Mouse (Mus musculus) hindlimb bud, embryonic 11.5 days (tissue): ENCODE data around the gene Ctnnbip1.

Source experiments
- DNase-seq: peaks from one replicate; pipeline ENCODE4 v3.0.0-alpha.2; 2012; ENCODE audit warnings: low read depth, low spot score; ENCODE audit errors: extremely low spot score

The Ctnnbip1 gene

DNA sequence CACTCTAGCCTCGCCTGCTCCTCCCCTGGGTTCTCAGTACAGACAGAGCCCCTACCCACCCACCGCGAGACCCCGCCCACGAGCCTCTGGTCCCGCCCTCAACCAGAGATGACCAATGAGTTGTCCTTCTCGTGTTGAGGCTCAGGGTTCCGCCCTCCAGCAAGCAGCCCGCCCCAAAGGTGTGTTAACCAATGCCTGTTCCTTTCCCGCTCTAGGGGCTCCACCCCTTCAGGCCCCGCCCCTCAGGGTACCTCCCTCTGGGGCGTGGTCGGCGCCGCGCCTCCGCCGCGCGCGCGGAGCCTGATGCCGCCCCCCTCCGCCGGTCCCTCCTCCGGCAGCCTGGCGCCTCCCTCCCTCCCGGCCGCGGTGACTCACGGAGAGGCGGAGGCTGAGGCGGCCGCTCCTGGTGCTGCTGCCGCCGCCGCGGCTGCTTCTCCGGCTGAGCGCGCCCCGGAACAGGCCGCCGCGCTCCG lies at the start of gene Ctnnbip1:
Gene Ctnnbip1, plus strand, starts transcription at position 369 of the 473 bp plus-strand sequence.
- peak; percentile 82 for DNase-seq

GRCm38 (mm10) chr4:149469557-149469956 lies 48.5 kb upstream of the Ctnnbip1 start:
- DNase-seq, result no peak

DNA sequence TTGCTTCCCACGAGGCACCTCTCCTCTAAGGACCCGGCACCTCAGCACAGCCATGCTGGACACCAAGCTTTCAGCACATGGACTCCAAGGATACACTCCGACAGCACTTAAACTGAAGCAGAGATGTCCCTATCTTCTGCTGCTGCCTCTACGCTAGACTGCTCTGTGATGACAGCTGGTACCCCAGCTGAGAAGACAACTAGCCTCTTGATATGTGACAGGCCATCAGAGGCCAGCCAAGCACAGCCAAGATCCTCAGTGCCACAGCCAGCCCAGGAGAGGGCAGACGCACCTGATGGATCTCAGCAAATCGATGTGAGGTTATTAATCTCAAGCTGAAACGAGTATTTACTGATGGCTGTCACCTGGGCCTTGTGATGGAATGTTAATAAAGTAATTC lies 42.9 kb upstream of the Ctnnbip1 start:
- no peak for DNase-seq

DNA sequence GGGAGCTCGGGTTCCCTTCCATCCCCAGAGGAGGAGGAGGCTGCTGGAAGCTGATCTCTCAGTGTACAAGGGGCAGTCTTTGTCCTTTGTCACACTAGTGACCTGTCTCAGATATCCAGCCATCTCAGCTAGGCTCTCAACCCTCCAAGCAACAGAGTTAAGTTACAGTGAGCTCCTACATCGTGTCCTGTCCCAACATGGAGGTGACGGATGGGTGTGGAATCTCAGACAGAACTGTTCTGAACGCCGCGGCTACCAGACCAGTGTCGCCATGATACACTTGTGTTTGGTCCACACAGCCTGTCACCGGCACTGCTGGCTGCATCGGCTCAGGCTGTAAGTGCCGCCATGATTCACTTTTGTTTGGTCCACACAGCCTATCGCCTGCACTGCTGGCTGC lies 41.0 kb upstream of the Ctnnbip1 start, which contains the start of gene Tmem274:
Gene Tmem274, plus strand, starts transcription at position 301 of the 400 bp plus-strand sequence.
- DNase-seq, result no peak

- no peak for DNase-seq
These were observed 33.5 kb upstream of the Ctnnbip1 start for GRCm38 (mm10) chr4:149484566-149484965.

DNA sequence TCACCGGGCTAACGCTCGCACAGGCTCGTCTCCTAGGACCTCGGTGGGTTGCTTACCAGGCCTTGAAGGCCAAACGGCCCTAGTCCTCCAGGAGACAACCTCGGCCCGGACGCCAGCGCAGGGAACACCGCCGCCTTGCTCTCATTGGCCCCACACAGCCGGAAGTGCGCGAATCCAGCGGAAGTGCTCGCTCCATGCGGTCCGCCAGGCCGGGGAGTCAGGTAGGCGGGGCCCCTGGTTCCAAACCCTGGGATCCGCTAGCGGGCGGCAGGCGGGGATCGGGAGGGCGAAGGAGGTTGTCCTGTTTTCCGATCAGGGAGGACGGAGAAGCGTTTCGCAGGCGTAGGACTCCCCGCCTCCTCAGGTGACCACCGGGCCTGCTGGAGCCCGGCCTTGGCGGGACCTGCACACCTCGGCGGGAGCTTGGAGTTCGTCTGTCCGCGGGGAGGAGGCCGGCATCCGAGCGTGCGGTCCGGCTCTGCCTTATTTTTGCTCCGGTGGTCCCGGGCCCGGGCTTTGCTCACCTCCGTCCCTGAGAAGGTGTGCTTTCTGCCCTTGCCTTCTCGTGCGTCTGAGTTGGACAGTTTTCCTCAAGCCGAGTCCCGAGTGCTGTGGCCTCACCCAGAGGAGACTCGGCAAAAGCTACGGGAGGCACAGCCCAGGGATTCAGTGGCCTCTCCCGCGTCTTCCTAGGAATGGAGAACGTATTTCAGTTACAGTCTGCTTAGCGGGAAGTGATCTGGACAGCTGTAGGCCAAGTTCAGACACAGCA lies 32.8 kb upstream of the Ctnnbip1 start, which contains the start of the genes Nmnat1 and Lzic:
Gene Nmnat1, minus strand, starts transcription at position 150 of the 772 bp plus-strand sequence.
Gene Lzic, plus strand, starts transcription at position 177 of the 772 bp plus-strand sequence.
- DNase-seq, result peak; percentile 79

DNA sequence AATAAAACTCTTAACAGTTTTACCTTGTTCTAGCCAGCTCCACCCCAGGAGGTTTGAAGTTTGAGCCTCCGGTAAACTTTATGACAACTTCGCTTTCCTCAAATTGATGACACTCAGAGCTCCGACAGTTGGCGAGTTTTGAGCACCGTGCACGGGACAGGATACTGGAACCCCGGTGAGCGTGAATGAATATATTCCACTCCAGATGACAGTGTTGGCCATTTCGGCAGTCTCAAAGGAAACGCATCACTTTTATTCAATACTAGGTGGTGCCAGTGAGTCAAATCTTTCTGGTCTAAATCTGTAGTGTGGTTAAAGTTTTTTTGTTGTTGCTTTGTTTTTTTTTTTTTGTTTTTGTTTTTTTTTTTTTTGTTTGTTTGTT lies 32.2 kb upstream of the Ctnnbip1 start:
- no peak for DNase-seq

DNA sequence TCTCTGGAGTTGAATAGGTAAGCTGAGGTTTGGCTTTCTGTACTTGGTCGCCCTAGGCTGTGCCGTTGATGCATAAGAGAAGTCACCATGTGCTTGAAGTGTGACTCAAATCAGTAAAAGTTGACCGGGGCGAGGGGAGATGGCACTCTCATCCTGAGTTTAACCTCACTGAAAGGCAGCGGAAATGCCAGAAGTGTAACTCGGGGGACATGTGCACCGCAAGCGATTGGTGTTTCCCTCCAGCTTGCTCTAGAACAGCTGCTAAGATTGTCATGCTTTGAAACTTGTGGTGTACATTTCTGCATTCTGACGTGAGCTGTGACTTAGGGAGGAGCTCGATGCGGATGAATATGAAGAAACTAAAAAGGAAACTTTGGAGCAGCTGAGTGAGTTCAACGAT lies 30.3 kb upstream of the Ctnnbip1 start:
- no peak for DNase-seq

GRCm38 (mm10) chr4:149489415-149490240 lies 28.4 kb upstream of the Ctnnbip1 start:
- no peak for DNase-seq

DNA sequence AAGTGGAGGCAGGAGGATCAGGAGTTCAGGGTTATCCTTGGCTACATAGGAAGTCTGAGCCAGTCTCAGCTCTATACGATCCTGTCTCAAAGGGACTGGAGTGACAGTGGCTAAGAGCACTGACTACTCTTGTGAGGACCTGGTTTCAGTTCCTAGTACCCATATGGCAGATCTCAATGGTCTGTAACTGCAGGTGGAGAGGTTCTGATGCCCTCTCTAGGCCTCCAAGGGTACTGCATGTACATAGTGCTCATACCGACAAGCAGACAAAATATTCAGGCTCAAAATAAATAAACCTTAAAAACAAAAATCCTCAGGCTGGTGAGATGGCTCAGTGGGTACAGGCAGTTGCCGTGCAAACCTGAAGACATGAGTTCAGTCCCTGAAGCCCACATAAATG lies 26.9 kb upstream of the Ctnnbip1 start:
- DNase-seq, result no peak

- DNase-seq, result no peak
These were observed 21.4 kb upstream of the Ctnnbip1 start for GRCm38 (mm10) chr4:149496612-149497011.

- DNase-seq, result no peak
These were observed 19.1 kb upstream of the Ctnnbip1 start for GRCm38 (mm10) chr4:149498901-149499300.

GRCm38 (mm10) chr4:149499790-149500189 lies 18.2 kb upstream of the Ctnnbip1 start:
- no peak for DNase-seq

- DNase-seq, result no peak
These were observed 13.7 kb upstream of the Ctnnbip1 start for GRCm38 (mm10) chr4:149504363-149504762.

GRCm38 (mm10) chr4:149504858-149505257 lies 13.2 kb upstream of the Ctnnbip1 start:
- DNase-seq, result no peak

DNA sequence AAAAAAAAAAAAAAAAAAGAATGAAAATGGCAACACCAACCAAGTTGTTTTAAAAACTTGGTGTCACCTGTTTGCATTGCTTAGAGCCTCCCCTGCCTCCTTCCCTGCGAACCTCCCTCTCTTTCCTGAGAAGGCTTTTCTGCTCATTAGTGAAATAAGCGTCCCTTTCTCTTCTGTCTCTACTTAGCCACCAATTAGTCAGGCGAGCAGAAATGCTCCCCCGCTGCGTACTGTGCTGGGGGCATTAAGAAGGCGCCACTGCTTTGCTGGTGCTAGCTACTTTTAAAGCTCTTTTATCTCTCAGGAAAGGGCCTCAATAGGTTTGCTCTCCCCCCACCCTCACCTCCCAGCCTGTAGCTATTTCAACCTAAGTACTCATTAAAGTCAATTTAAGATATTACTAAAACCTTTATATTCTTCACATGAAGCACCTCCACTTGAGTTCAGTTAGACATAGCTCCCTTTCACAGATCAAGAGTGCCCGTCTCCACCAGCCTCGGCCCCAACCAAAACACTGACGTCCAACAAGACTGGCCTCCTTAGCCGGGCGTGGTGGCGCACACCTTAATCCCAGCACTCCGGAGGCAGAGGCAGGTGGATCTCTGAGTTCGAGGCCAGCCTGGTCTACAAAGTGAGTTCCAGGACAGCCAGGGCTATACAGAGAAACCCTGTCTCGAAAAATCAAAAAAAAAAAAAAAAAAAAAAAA lies 12.6 kb upstream of the Ctnnbip1 start:
- DNase-seq, result no peak

GRCm38 (mm10) chr4:149506904-149507303 lies 11.1 kb upstream of the Ctnnbip1 start:
- no peak for DNase-seq

DNA sequence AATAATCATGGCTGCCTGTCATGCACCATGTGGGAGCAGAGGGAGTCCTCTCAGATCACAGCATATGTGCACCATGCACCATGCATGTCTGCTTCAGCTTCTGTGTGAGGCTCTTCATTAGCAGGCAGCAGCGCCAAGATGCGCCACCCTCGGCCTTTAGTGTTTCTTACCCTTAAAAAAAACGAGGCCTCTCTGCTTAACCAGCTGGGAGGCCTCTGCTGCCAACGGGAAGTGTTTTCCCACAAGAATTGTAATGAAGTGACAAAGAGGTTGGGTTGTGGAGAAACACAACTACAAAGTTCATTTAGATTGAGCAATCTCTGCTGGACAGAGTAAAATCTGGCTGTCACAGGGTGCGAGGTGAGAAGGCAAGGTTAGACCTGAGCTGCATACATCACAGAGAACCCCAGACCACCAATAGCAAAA lies 6.8 kb upstream of the Ctnnbip1 start:
- no peak for DNase-seq

DNA sequence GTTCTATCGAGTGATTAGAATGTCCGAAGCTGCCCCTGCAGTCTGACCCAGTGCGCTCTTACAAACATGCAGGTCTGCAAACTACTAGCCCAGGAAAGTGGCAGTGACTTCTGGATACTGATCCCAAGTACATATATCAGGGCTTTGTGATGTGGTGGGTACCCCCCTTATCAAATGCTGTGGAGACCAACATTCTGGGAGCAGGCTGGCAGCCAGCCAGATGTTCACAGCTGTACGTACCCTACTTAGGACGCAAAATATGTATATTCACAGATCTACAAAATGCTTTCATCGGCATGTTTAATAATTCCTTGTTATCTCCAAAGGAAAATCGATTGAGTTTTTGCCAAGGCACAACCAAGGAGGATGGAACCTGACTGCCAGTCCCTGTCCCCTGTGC lies 6.0 kb upstream of the Ctnnbip1 start:
- DNase-seq, result no peak

- no peak for DNase-seq
These were observed 2.3 kb upstream of the Ctnnbip1 start for GRCm38 (mm10) chr4:149515706-149516105.
